Mouse (Mus musculus) CD4-positive, CD25-positive, alpha-beta regulatory T cell, adult 4 months (primary cell): ENCODE measurements at regions not wholly inside any gene's neighbourhood (a gene's known extent, or its start where the extent isn't known, plus 50 kb on each side); places are given as distances from the start of the nearest gene placed in this dataset.
"Not testable (repeated sequence)": the region's sequence is repeated elsewhere in the genome, so short reads cannot be mapped to it uniquely, and the experiment has no call there.

ENCODE experiments used
- ATAC-seq: one replicate; pipeline ENCODE4 v1.8.0; 2017

DNA sequence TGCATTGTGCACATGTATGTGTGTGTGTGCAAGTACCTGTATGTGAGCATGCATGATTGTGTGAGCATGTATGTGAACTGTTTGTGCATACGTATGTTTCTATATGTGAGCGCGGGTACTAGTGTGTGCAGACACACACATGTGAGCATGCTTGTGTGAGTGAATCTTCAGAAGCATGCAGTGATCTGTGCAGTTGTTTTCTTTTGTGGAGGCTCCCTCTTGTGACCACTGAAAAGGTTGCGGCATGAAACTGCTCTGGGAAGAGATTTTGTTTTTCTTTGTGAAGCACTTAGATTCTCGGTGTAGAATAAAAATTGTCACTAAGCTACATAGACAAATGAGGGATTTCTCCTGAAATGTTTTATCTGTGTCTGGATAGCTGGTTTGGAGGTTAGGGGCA, 189.2 kb upstream of the Rapgef5 start:
- not testable (repeated sequence) for ATAC-seq

GRCm38 (mm10) chr12:117330418-117330817, 185.9 kb upstream of the Rapgef5 start:
- no peak for ATAC-seq

DNA sequence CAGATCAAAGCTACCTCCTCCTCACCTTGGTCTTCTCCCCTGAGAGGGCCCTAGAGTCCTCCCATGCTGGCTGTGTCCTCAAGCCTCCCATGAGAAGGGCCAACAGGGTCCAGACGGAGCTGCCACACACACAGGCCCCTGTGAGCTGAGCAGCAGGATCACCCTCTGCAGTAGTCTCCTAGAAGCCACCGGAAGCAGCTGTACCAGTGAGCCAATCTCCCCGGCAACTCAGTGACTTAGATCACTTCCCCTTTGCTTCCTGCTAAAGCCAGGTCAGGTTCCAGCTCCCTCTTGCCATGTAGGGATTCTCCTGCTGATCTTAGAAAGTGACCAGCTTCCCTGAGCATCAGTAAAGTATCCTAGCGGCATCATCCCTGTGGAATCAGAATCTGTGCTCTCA, 179.4 kb upstream of the Rapgef5 start:
- no peak for ATAC-seq

GRCm38 (mm10) chr12:117342321-117342720, 174.0 kb upstream of the Rapgef5 start:
- ATAC-seq, result no peak

DNA sequence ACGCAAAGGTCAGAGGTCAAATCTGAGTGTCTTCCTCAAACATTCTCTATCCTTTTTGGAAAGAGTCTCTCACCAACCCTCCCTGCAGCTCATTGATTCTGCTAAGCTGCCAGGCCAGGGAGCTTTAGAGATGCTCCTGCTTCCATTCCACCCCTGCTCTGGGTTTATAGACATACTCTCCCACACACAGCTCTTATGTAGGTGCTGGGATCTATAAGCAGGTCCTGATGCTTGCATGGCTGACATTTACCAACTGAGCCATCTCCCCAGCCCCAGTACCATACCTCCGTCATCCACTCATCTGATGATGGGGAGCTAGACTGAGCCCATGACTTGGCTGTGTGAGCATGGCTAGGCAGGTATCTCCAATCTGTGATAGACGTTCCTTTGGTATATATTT, 173.2 kb upstream of the Rapgef5 start:
- no peak for ATAC-seq

GRCm38 (mm10) chr12:117343605-117344004, 172.7 kb upstream of the Rapgef5 start:
- not testable (repeated sequence) for ATAC-seq

DNA sequence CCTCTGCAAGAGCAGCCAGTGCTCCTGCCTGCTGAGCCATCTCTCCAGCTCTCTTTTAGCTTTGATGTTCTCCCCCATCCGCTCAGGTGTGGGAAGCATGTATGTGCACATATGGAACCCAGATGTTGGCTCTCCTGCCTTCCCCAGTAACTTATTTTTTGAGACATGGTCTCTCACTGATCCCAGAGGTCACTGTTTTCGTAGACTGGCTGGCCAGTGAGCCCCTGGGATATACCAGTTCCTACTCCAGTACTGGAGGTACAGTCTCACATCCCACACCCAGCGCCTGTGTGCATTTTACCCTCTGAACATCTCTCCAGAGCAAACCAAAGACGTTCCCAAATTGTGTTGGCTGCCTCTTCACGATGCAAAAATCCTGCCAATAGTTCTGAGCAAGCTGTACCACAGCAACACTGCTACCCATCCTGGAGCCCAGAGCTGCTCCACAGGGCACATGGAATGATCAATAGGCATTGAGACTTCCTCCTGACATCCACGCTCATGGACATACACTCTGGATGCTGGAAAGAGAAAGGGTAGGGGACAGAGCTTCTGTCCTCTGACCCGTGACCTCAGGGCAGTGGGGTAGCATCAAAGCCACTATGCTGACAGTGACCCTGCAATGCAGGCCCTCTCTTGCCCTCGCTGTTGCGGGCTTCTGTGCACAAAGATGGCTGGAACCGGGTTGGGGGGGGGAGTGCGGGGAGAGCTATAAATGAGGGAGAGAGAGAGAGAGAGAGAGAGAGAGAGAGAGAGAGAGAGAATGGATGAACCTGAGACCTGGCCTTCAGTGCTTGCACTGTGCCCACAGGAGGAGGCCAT, 171.8 kb upstream of the Rapgef5 start:
- no peak for ATAC-seq

GRCm38 (mm10) chr12:117345088-117345977, 170.9 kb upstream of the Rapgef5 start:
- no peak for ATAC-seq

DNA sequence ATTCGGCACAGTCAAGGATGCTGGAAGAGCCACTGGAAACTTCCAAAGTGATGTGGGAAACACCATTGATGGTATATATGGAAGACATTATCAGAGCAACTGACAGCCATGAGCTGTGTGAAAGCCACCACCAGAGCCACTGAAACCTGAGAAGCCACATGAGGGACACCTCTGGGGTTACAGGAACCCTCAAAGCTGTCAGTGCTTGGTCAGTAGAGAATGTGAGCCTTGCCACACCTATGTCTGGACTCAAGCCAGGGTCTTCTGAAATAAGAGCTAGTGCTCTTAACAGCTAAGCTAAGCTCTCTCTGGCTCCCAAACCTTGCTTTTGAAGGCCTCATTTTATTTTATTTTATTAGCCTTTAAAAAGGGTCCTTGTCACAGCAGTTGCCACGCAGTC, 170.2 kb upstream of the Rapgef5 start:
- no peak for ATAC-seq

- no peak for ATAC-seq
Observed at GRCm38 (mm10) chr12:117347135-117347534, 169.1 kb upstream of the Rapgef5 start.

DNA sequence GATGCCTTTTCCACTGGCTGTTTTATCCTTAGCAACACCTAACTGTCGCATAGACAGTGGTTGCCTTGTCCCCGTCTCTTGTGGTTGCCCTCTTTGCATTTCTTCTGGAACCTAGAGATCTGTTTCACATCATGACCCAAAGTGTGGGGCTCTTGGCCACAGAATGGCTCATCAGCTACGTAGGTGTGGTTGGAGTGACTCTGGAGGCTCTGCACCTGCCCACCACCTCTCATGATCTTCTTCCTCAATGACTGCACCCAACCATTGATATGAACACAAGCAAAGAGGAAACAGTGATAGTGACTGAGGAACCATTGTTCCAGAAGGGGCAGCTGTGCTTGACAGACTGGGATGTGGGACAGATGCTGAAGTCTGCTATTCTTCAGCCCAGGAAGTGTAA, 167.8 kb upstream of the Rapgef5 start:
- ATAC-seq, result peak; percentile 14

DNA sequence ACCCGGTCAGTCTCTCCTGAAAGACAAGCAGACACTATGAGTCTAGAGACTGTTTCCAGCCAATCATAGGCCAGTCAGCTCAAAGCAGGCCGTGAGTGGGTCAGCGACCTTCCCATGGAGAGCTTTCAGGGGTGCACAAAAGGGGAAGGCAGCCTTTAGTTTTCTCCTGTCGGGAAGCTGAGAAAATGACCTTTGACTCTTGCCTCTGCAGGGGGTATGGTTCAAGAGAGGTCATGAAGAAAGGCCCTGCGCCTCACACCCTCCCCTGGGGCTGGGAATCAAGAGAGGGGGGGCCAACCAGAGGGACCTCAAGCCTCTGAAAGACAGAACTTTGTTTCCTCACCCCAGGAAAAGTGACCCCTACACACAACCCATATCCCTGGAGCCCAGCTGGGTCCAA, 164.4 kb upstream of the Rapgef5 start:
- ATAC-seq, result no peak

DNA sequence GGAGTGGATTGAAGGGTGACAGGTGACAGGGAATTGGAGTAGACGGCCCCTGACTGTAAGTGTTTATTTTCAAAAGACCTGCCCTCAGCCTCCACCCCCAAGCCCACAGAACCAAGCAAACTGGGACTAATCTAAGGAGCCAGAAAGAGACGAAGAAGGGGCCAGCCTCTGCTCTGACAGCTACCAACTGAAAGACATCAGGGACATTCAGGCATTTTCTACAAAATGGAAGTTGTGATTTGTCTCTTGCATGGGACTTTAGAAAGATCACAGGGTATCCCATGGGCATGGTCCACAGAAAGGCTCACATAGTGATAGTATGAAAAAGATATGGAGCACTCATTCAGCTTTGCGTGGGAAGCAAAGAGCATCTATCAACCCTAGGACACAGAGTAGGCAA, 163.8 kb upstream of the Rapgef5 start:
- ATAC-seq, result no peak

- ATAC-seq, result no peak
Observed at GRCm38 (mm10) chr12:117352938-117353337, 163.3 kb upstream of the Rapgef5 start.

DNA sequence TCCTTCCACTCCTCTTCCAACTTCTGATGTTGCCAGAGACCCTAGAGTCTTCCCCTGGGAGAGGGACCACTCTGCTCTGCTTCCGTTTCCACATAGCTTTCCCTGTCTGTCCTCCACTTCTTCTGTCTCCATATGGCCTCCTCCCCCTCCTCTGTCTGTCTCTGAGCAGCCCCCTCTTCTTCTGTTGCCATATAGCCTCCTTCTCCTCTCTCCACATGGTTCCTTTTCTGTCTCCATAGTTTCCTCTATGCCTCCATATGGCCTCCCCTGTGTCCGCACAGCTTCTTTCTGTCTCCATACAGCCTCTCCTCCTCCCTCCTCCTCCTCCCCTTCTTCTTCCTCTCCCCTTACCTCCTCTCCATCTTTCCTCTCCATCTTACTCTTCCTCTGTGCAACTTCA, 158.5 kb upstream of the Rapgef5 start:
- ATAC-seq, result no peak

- ATAC-seq, result no peak
Observed at GRCm38 (mm10) chr12:117358891-117359290, 157.4 kb upstream of the Rapgef5 start.

GRCm38 (mm10) chr12:117360215-117360614, 156.1 kb upstream of the Rapgef5 start:
- ATAC-seq, result no peak

GRCm38 (mm10) chr12:117361826-117362225, 154.5 kb upstream of the Rapgef5 start:
- ATAC-seq, result no peak

DNA sequence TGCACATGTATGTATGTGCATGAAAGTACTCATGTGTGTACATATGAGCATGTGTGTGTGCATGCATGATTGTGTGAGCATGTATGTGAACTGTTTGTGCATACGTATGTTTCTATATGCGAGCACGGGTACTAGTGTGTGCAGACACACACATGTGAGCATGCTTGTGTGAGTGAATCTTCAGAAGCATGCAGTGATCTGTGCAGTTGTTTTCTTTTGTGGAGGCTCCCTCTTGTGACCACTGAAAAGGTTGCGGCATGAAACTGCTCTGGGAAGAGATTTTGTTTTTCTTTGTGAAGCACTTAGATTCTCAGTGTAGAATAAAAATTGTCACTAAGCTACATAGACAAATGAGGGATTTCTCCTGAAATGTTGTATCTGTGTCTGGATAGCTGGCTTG, 152.8 kb upstream of the Rapgef5 start:
- ATAC-seq, result not testable (repeated sequence)

DNA sequence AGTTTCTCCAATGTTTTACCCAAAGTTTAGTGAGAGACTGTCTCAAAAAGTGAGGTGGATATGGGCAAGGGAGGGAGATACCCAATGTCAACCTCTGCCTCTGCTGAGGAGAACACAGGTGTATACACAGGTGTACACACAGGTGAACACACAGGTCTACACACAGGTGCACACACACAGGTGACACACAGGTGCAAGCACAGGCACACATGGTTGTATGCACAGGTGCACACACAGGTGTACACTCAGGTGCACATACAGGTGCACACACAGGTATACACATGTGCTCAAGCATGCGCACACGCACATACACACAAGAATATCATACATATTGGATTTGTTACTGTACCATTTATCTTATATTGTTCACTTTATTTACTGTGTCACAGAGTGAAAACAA, 151.1 kb upstream of the Rapgef5 start:
- no peak for ATAC-seq

GRCm38 (mm10) chr12:117365876-117366275, 150.4 kb upstream of the Rapgef5 start:
- ATAC-seq, result no peak

- ATAC-seq, result no peak
Observed at GRCm38 (mm10) chr12:117378297-117378887, 137.9 kb upstream of the Rapgef5 start.

GRCm38 (mm10) chr12:117379103-117379850, 137.0 kb upstream of the Rapgef5 start:
- no peak for ATAC-seq
